Comparison of ENCODE assay signal across 8 mouse cellular contexts in genomic region chr10:25359208-25359958, GRCm38 (mm10). TPM values are rescaled to one million over a fixed set of nuclear protein-coding genes. Genes with fewer than 3 reads are reported as not detected.
DNase-seq lines count a peak whose midpoint lies in the region; ATAC-seq and TF ChIP-seq lines count a peak whose summit lies in the region.

Gene Epb41l2 (plus strand): TSS chr10:25359798.

- 1% methylated on average over 54 of the region's 55 CpGs for WGBS in hindbrain, embryonic 10.5 days
- under 1% methylated on average over 52 of the region's 55 CpGs for WGBS in lung, embryonic 16.5 days
- WGBS in thymus, adult 2 months = 3% methylated on average over 55 of the region's 55 CpGs

- peak; percentile 34; the same call in 1 of the 2 replicates for TF ChIP-seq CTCF in thymus, adult 2 months (IDR thresholded peaks at IDR 0.05; ENCODE audit: borderline replicate concordance, control insufficient read depth, extremely low read depth, insufficient read depth, low read length, poor library complexity)

- H3K36me3 ChIP-seq in hindbrain, embryonic 10.5 days = no peaks in the 10 kb centered on the region
- H3K36me3 ChIP-seq in lung, embryonic 16.5 days (ENCODE audit: control insufficient read depth, insufficient read depth, low read length) = no peaks in the 10 kb centered on the region
- H3K36me3 ChIP-seq in thymus, adult 2 months (ENCODE audit: control insufficient read depth, insufficient read depth, low read length) = no peaks in the 10 kb centered on the region

- no peaks in the 10 kb centered on the region for H3K9me3 ChIP-seq in hindbrain, embryonic 10.5 days
- no peaks in the 10 kb centered on the region for H3K9me3 ChIP-seq in lung, embryonic 16.5 days (ENCODE audit: control insufficient read depth, low read length)

- ATAC-seq in lung, embryonic 16.5 days (ENCODE audit: low read depth) = peak; percentile 95

- DNase-seq in NIH3T3 (ENCODE audit: low read depth) = peak; percentile 95
- peak; percentile 54 for DNase-seq in cerebellum, adult 9-11 months
- DNase-seq in frontal cortex, adult 2 months (ENCODE audit: extremely low spot score in 1 of 2, low spot score in 1 of 2) = peak; percentile 72 to 89
- DNase-seq in hindbrain, embryonic 10.5 days (ENCODE audit: low spot score) = peak; percentile 93
- DNase-seq in layer of hippocampus, adult 9-11 months = peak; percentile 87
- DNase-seq in ovary, adult 18-20 months (ENCODE audit: low spot score) = peak; percentile 89
- DNase-seq in thymus, adult 2 months = peak; percentile 95

- peaks cover 11% of the 10 kb centered on the region; the same call in 1 of the 2 replicates for H3K4me1 ChIP-seq in hindbrain, embryonic 10.5 days (replicated peaks)
- H3K4me1 ChIP-seq in lung, embryonic 16.5 days (replicated peaks; ENCODE audit: control insufficient read depth, insufficient read depth, low read length) = peaks cover 21% of the 10 kb centered on the region
- H3K4me1 ChIP-seq in thymus, adult 2 months (replicated peaks; ENCODE audit: control insufficient read depth, insufficient read depth, low read length) = no peaks in the 10 kb centered on the region; the same call in 1 of the 2 replicates

- peak within 1 kb of the TSS; percentile 72 for H3K4me2 ChIP-seq in lung, embryonic 16.5 days (ENCODE audit: low read depth, low read length)

- peak within 1 kb of the TSS; percentile 90 for H3K27ac ChIP-seq in hindbrain, embryonic 10.5 days
- H3K27ac ChIP-seq in lung, embryonic 16.5 days (ENCODE audit: low read length) = peak within 1 kb of the TSS; percentile 88
- no peak within 1 kb of the TSS for H3K27ac ChIP-seq in thymus, adult 2 months (ENCODE audit: control insufficient read depth, insufficient read depth, low read length)

- H3K9ac ChIP-seq in lung, embryonic 16.5 days (ENCODE audit: low read length) = peak within 1 kb of the TSS; percentile 92

- H3K4me3 ChIP-seq in hindbrain, embryonic 10.5 days = peak within 1 kb of the TSS; percentile 83
- H3K4me3 ChIP-seq in lung, embryonic 16.5 days (ENCODE audit: low read length) = peak within 1 kb of the TSS; percentile 87
- H3K4me3 ChIP-seq in thymus, adult 2 months (ENCODE audit: control insufficient read depth, insufficient read depth, low read length) = peak within 1 kb of the TSS; percentile 82

- H3K27me3 ChIP-seq in hindbrain, embryonic 10.5 days (ENCODE audit: insufficient read depth, poor library complexity, severe bottlenecking) = 0 out of 2 replicates have a peak, but pooled peaks cover 7% of the 10 kb centered on the region
- no peaks in the 10 kb centered on the region for H3K27me3 ChIP-seq in lung, embryonic 16.5 days (ENCODE audit: control insufficient read depth, insufficient read depth, low read depth, low read length)
- H3K27me3 ChIP-seq in thymus, adult 2 months (ENCODE audit: control insufficient read depth, insufficient read depth, low read length) = no peaks in the 10 kb centered on the region

- TF ChIP-seq POLR2A in thymus, adult 2 months (IDR thresholded peaks at IDR 0.05; ENCODE audit: control insufficient read depth, extremely low read depth, insufficient read depth, low read length, poor library complexity) = peak; percentile 82; the same call in 1 of the 2 replicates

RNA-seq across cellular contexts. Expression of gene Epb41l2, which starts in this region (rescaled TPM):
- polyA plus RNA-seq in frontal cortex, adult 2 months (2012; rRNA removed) = 99.9 and 108 TPM in 2 replicates
- polyA plus RNA-seq in hindbrain, embryonic 10.5 days (2016; fragmentation: Nextera tagmentation; extraction: Ambion mirVana) = 33.8 and 40.5 TPM in 2 replicates
- polyA plus RNA-seq in lung, embryonic 16.5 days (2015; fragmentation: Nextera tagmentation; extraction: Ambion mirVana) = 84.4 and 95.3 TPM in 2 replicates
- polyA plus RNA-seq in thymus, adult 2 months (2012; rRNA removed) = 47.5 and 52.5 TPM in 2 replicates
